In genomic region chr8:84554301-84555027, GRCm38 (mm10) we compare ENCODE assay signal across 8 mouse cellular contexts.
DNase-seq lines count a peak whose midpoint lies in the region; ATAC-seq and TF ChIP-seq lines count a peak whose summit lies in the region.

No protein-coding gene starts in this region.

- 46% methylated on average over 14 of the region's 14 CpGs for WGBS in intestine, postnatal 0 days
- 47% methylated on average over 14 of the region's 14 CpGs for WGBS in intestine, embryonic 15.5 days
- WGBS in hindbrain, embryonic 10.5 days = 56% methylated on average over 14 of the region's 14 CpGs
- 42% methylated on average over 14 of the region's 14 CpGs for WGBS in small intestine, adult 2 months

- H3K4me2 ChIP-seq in intestine, postnatal 0 days (replicated peaks; ENCODE audit: low read depth) = no peak overlapping the region
- no peak overlapping the region for H3K4me2 ChIP-seq in intestine, embryonic 15.5 days (replicated peaks)

- H3K27ac ChIP-seq in intestine, postnatal 0 days (ENCODE audit: low read depth, low read length) = no peak overlapping the region
- no peak overlapping the region for H3K27ac ChIP-seq in intestine, embryonic 15.5 days
- H3K27ac ChIP-seq in hindbrain, embryonic 10.5 days = no peak overlapping the region
- H3K27ac ChIP-seq in left cerebral cortex, adult 2 months = peak overlapping the region; percentile 56
- H3K27ac ChIP-seq in small intestine, adult 2 months (ENCODE audit: insufficient read depth, low read depth, low read length) = no peak overlapping the region

- peak; percentile 99 for DNase-seq in cerebellum, adult 9-11 months
- DNase-seq in frontal cortex, postnatal 10 days (ENCODE audit: low spot score in 2 of 2) = peak; percentile 72 to 75
- peak; percentile 51 for DNase-seq in hindbrain, embryonic 10.5 days (ENCODE audit: low spot score)
- peak; percentile 74 to 78 for DNase-seq in left cerebral cortex, adult 2 months (ENCODE audit: extremely low spot score in 1 of 2, low spot score in 2 of 2)

- TF ChIP-seq POLR2A in small intestine, adult 2 months (IDR thresholded peaks at IDR 0.05; ENCODE audit: low read depth, low read length) = no peak

- intact Hi-C loops in left cerebral cortex, adult 2 months (cut with DNase I) = loop anchor here (1.0 kb wide), 1 partner anchor 192 kb away; no protein-coding TSS in a partner anchor

- peaks cover 17% of the 10 kb centered on the region for H3K27me3 ChIP-seq in intestine, postnatal 0 days (replicated peaks; ENCODE audit: control insufficient read depth, insufficient read depth, low read length)
- H3K27me3 ChIP-seq in intestine, embryonic 15.5 days (replicated peaks) = peaks cover 37% of the 10 kb centered on the region
- H3K27me3 ChIP-seq in hindbrain, embryonic 10.5 days (ENCODE audit: insufficient read depth, poor library complexity, severe bottlenecking) = peaks cover 51% of the 10 kb centered on the region
- no peaks in the 10 kb centered on the region; the same call in 1 of the 2 replicates for H3K27me3 ChIP-seq in small intestine, adult 2 months (ENCODE audit: control insufficient read depth, insufficient read depth, low read length)

- H3K4me1 ChIP-seq in intestine, postnatal 0 days (replicated peaks; ENCODE audit: control insufficient read depth, insufficient read depth, low read length) = no peaks in the 10 kb centered on the region
- 0 out of 2 replicates have a peak, but pooled peaks cover 5% of the 10 kb centered on the region for H3K4me1 ChIP-seq in intestine, embryonic 15.5 days (replicated peaks)
- peaks cover 8% of the 10 kb centered on the region for H3K4me1 ChIP-seq in hindbrain, embryonic 10.5 days (replicated peaks)
- no peaks in the 10 kb centered on the region; the same call in 1 of the 2 replicates for H3K4me1 ChIP-seq in small intestine, adult 2 months (ENCODE audit: control insufficient read depth, insufficient read depth, insufficient read length, low read length)

- peak; percentile 87 for TF ChIP-seq CTCF in intestine, postnatal 0 days (IDR thresholded peaks at IDR 0.05; ENCODE audit: low read depth)
- TF ChIP-seq CTCF in left cerebral cortex, adult 2 months (IDR thresholded peaks at IDR 0.05) = peak; percentile 89
- TF ChIP-seq CTCF in small intestine, adult 2 months (IDR thresholded peaks at IDR 0.05; ENCODE audit: extremely low read depth, insufficient read length, insufficient replicate concordance, low read depth, low read length) = peak; percentile 73; the same call in 1 of the 2 replicates

- ATAC-seq in intestine, postnatal 0 days = 0 out of 2 replicates have a peak, but pooled peaks have one; percentile 19
- no peak for ATAC-seq in intestine, embryonic 15.5 days
- peak; percentile 68 for ATAC-seq in megakaryocyte-erythroid progenitor cell, adult 5-6 weeks (replicated peaks; ENCODE audit: low FRiP score, low TSS enrichment, poor library complexity, severe bottlenecking)

- H3K9ac ChIP-seq in intestine, postnatal 0 days (ENCODE audit: low read depth, low read length) = no peak overlapping the region
- no peak overlapping the region for H3K9ac ChIP-seq in intestine, embryonic 15.5 days

- H3K4me3 ChIP-seq in intestine, postnatal 0 days (ENCODE audit: low read depth, low read length) = no peak overlapping the region
- H3K4me3 ChIP-seq in intestine, embryonic 15.5 days (replicated peaks) = no peak overlapping the region
- no peak overlapping the region for H3K4me3 ChIP-seq in hindbrain, embryonic 10.5 days
- no peak overlapping the region for H3K4me3 ChIP-seq in left cerebral cortex, adult 2 months
- no peak overlapping the region for H3K4me3 ChIP-seq in small intestine, adult 2 months (ENCODE audit: low read depth, low read length)

- no peaks in the 10 kb centered on the region for H3K9me3 ChIP-seq in intestine, postnatal 0 days (ENCODE audit: control insufficient read depth)
- no peaks in the 10 kb centered on the region for H3K9me3 ChIP-seq in intestine, embryonic 15.5 days
- H3K9me3 ChIP-seq in hindbrain, embryonic 10.5 days = no peaks in the 10 kb centered on the region

- no peaks in the 10 kb centered on the region for H3K36me3 ChIP-seq in intestine, postnatal 0 days (ENCODE audit: control insufficient read depth, insufficient read depth)
- no peaks in the 10 kb centered on the region for H3K36me3 ChIP-seq in intestine, embryonic 15.5 days
- H3K36me3 ChIP-seq in hindbrain, embryonic 10.5 days = peaks cover 22% of the 10 kb centered on the region
- no peaks in the 10 kb centered on the region for H3K36me3 ChIP-seq in small intestine, adult 2 months (ENCODE audit: control insufficient read depth, insufficient read depth, low read length)
